In the genomic region with DNA sequence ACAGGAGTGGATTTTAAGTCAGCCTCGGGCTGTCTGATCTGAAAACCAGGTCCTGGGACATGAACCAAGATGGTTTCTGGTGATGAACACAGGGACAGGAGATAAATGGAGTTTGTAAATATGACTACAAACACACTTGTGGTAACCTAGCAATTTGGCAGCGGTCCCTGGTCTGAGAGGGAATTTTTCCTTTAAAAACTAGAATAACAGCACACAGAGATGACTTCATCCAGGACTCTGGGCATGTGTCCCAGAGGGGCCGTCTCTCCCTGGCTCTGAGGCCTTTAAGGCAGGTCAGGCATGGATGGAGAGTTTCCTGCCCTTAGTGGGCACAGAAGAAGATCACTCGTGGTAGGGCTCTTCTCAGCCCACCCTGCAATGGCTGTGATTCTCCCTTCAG, we compare ENCODE assay signal across 8 mouse cellular contexts.
A peak's percentile ranks its signal among the peaks of the same experiment; 100 is the strongest.
DNase-seq lines count a peak whose midpoint lies in the region; ATAC-seq lines count a peak whose summit lies in the region.

No protein-coding gene starts in this region.

- no peak overlapping the region for H3K27ac ChIP-seq in hindbrain, embryonic 14.5 days
- H3K27ac ChIP-seq in hindbrain, embryonic 10.5 days: no peak overlapping the region

- no peak overlapping the region for H3K4me3 ChIP-seq in hindbrain, embryonic 14.5 days (replicated peaks; ENCODE audit: low read length)
- H3K4me3 ChIP-seq in hindbrain, embryonic 10.5 days: no peak overlapping the region

- no peaks in the 10 kb centered on the region for H3K9me3 ChIP-seq in hindbrain, embryonic 14.5 days (ENCODE audit: control insufficient read depth, low read length)
- H3K9me3 ChIP-seq in hindbrain, embryonic 10.5 days: no peaks in the 10 kb centered on the region

- ATAC-seq in hindbrain, embryonic 14.5 days (ENCODE audit: low FRiP score): no peak

- H3K4me1 ChIP-seq in hindbrain, embryonic 14.5 days (replicated peaks; ENCODE audit: control insufficient read depth, insufficient read depth, low read length): no peaks in the 10 kb centered on the region
- H3K4me1 ChIP-seq in hindbrain, embryonic 10.5 days (replicated peaks): peaks cover 7% of the 10 kb centered on the region; the same call in 1 of the 2 replicates

- WGBS in hindbrain, embryonic 14.5 days: 73% methylated on average over 4 of the region's 4 CpGs
- WGBS in hindbrain, embryonic 10.5 days: 86% methylated on average over 4 of the region's 4 CpGs
- 50% methylated on average over 4 of the region's 4 CpGs for WGBS in large intestine, adult 2 months

- no peaks in the 10 kb centered on the region for H3K27me3 ChIP-seq in hindbrain, embryonic 14.5 days (ENCODE audit: control insufficient read depth, insufficient read depth, low read length)
- H3K27me3 ChIP-seq in hindbrain, embryonic 10.5 days (ENCODE audit: insufficient read depth, poor library complexity, severe bottlenecking): no peaks in the 10 kb centered on the region

- no peak overlapping the region for H3K9ac ChIP-seq in hindbrain, embryonic 14.5 days

- peak; percentile 40 for DNase-seq in hindbrain, embryonic 14.5 days (ENCODE audit: low spot score)
- no peak for DNase-seq in hindbrain, embryonic 10.5 days (ENCODE audit: low spot score)
- DNase-seq in adipocyte (ENCODE audit: low spot score): peak; percentile 77
- peak; percentile 79 for DNase-seq in gastrocnemius, adult 8-10 months (ENCODE audit: low spot score in 2 of 2)
- DNase-seq in large intestine, adult 2 months (ENCODE audit: low read depth, low spot score): peak; percentile 8
- DNase-seq in ovary, postnatal 36 days (ENCODE audit: low spot score): peak; percentile 38
- DNase-seq in liver: no peak
- no peak for DNase-seq in embryo, embryonic 10 days (ENCODE audit: low spot score)

- no peak overlapping the region for H3K4me2 ChIP-seq in hindbrain, embryonic 14.5 days (replicated peaks)

- H3K36me3 ChIP-seq in hindbrain, embryonic 14.5 days (replicated peaks; ENCODE audit: control insufficient read depth, insufficient read depth): no peaks in the 10 kb centered on the region
- no peaks in the 10 kb centered on the region for H3K36me3 ChIP-seq in hindbrain, embryonic 10.5 days

Comparison
In these comparisons a context has a peak if more than half of its experiments do, and no peak if none do; other contexts are left out.
1. DNase-seq: peak in hindbrain, embryonic 14.5 days (single experiment), adipocyte (single experiment), gastrocnemius, adult 8-10 months (2 of 2), large intestine, adult 2 months (single experiment) and ovary, postnatal 36 days (single experiment); none in hindbrain, embryonic 10.5 days (single experiment), liver (single experiment) and embryo, embryonic 10 days (single experiment).